Mouse (Mus musculus) liver, embryonic 14.5 days (tissue): ENCODE data around the gene Padi4.
A peak's percentile ranks its signal among the peaks of the same experiment; 100 is the strongest.

Experiments used
- CTCF ChIP-seq: IDR thresholded peaks from 2 replicates; pipeline ENCODE4 v1.5.1; 2016; ENCODE audit warnings: antibody characterized with exemption, low read depth, control low read depth
- EP300 ChIP-seq: IDR thresholded peaks from 2 replicates; pipeline ENCODE4 v1.6.1; 2016; ENCODE audit warnings: antibody characterized with exemption, low read depth

- TF ChIP-seq CTCF (peak; percentile 17; the same call in 1 of the 2 replicates), EP300 (no peak)
Measured at GRCm38 (mm10) chr4:140784292-140784945, 10.4 kb upstream of the Padi4 start.
